Mouse (Mus musculus): Measurements from ENCODE around the gene Cd151.

The Cd151 gene

DNA sequence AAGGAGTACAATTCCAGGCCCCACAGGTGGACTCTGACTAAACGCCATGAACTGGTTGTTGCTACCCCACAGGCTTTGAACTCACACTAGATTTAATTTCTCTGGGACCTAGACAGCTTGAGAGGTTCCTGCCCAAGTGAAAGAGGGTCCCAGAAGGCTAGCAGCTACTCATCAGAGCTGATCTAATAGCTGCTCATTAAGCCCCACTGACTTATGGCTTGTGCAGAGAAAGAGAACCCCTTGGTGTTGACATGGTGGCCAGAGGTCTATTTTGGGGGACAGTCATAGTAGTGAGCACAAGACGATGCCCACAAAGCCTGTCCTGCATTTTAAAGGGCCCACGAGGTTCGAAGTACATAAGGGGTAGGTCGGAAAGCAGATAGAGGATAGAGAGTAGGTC lies 7.0 kb downstream of the Cd151 start:
- no peak for DNase-seq (ENCODE audit: low read depth)

GRCm38 (mm10) chr7:141475011-141475804 lies 8.0 kb downstream of the Cd151 start, which contains the start of the genes Polr2l and Tspan4:
Polr2l (minus strand) TSS chr7:141475132.
Tspan4 (plus strand) TSS chr7:141475240.
- DNase-seq (ENCODE audit: low read depth) = peak; percentile 87

DNA sequence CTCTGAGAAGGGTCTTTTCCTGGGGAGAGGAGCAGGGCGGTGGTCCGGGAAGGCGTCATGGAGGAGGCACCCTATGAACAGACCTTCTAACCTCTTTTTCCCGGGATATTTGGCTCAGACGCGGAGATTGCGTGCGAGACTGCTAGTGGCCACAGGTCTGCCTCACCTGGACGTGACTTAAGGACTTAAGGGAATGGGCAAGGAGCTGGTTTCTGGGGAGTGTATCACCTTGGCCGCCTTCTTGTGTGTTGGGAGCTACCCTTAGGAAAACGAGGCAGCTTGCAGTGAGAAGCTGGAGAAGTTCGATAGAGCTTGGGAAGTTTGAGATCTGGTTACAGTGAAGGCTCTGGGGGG lies 8.6 kb downstream of the Cd151 start:
- DNase-seq (ENCODE audit: low read depth) = no peak

DNA sequence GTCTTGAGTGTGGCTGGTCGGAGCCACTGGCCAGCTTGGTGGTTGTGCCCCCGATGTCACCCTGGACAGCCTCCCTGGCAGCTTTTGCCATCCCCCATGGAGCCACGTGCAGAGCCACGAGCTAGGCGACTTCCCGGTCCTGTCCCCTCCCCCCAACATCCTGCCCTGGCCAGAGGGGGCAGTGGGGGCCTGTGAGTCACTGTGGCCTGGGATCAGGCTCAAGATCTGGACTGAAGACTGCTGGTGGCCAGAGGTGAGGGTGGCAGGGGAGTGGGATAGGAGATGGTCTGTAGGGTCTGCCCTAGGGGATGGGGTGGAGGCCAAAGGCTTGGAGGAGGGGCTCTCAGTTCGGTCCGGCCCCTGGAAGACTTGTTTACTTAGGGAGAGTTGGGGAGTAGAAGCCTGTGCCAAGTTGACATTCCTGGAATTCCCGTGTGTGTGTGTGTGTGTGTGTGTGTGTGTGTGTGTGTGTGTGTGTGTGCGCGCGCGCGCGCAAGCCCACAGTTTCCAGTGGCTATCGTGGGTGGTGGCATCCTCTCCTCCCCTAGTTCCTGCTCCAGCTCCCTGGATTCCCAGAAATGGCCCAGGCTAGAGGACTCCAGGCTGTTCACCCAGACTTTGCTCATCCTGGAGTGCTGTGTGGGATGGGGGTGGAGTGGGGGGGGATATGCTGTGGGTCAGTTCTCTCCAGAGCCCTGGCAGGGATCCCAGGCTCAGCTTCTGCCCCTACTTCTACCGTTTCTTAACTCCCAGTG lies 9.2 kb downstream of the Cd151 start:
- DNase-seq (ENCODE audit: low read depth) = peak; percentile 95

DNA sequence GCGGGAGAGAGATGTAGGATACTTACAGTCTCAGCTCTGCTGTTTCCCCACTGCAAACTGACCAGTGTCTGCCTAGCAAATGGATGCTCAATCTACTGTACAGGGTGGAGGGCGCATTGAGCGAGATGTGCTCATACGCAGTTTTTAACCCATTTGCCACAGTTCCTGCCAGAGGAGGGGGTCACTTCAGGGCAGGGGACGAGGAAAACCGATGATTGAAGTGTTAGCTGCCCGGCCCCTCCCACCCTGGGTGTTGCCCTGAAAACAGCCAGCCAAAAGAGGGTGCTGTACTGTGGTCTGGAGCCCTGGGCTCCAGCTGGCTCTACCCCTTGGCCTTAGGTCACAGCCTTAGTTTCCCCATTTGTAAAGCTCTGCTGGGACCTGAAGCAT lies 9.8 kb downstream of the Cd151 start:
- peak; percentile 83 for DNase-seq (ENCODE audit: low read depth)

- DNase-seq (ENCODE audit: low read depth) = peak; percentile 93
Measured at GRCm38 (mm10) chr7:141477578-141478269, 10.5 kb downstream of the Cd151 start.

DNA sequence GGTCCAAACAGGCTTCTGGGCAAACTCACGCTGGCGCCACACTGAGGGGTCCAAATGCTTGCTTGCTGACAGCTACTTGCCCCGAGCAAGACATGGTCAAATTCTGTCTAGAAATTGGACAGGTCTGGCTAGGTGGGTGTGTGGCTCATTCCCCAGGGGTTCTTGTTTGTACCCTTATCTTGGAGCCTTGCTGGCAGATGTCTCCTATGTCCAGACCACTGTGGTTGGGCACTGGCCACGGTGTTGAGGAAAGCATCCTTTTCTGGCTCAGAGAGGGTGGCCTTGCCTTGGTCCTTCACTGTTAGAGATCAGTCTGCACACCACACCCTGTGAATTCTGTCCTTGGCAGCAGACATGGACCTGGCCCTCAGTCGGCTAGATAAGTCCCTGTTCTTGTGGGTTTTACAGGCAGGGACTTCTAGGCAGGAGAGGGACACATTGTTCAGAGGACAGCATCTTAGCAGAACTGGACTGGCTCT lies 11.1 kb downstream of the Cd151 start:
- DNase-seq (ENCODE audit: low read depth) = peak; percentile 83

GRCm38 (mm10) chr7:141480842-141481497 lies 13.8 kb downstream of the Cd151 start:
- DNase-seq (ENCODE audit: low read depth) = peak; percentile 87

GRCm38 (mm10) chr7:141481498-141482401 lies 14.6 kb downstream of the Cd151 start:
- DNase-seq (ENCODE audit: low read depth) = no peak

DNA sequence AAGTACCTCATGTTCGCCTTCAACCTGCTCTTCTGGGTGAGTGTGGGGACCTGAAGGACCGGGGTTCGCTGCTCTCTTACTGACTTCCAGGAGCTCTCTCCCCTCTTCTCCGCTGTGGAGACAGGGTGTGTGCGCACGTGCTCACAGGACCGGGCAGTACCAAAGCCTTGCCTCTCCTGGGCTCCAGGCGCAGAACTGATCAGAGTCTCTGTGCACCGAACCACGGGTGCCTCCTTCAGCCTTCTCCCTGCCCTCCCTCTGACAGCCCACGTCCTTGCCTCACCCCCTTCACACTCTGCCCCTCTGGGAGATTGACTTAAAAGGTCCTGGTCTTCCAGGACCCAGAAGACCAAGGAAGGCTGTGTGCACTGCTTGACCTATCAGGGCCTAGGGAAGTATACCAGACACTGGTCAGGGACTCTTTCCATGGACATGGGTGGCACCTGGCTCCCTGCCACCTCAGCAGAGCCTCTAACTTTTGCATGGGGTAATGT lies 15.4 kb downstream of the Cd151 start:
- no peak for DNase-seq (ENCODE audit: low read depth)

DNA sequence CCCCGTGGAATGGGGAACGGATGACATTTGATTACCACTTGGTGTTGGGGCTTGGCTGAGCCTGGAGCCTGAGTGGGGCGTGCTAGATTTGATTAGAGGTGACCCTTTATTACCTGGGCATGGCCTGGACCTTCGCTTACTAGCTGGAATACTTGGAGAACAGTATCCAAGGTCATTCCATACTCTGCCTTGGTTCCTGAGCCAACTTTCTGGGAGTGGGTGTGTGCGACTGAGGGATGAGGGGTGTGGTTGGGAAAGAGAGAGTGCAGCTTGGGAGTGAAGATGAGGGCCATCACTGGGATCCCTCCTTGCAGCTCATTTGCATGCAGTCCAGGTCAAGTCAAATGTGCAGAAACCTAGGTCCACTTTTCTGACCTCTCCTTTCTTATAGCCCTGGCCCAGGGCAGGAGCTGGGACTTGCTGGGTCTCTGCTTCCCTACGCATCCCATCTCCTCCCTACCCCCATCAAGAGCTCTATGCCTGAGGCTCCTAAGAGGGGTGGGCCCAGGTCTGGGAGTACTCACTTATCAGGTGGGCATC lies 16.0 kb downstream of the Cd151 start:
- no peak for DNase-seq (ENCODE audit: low read depth)

DNA sequence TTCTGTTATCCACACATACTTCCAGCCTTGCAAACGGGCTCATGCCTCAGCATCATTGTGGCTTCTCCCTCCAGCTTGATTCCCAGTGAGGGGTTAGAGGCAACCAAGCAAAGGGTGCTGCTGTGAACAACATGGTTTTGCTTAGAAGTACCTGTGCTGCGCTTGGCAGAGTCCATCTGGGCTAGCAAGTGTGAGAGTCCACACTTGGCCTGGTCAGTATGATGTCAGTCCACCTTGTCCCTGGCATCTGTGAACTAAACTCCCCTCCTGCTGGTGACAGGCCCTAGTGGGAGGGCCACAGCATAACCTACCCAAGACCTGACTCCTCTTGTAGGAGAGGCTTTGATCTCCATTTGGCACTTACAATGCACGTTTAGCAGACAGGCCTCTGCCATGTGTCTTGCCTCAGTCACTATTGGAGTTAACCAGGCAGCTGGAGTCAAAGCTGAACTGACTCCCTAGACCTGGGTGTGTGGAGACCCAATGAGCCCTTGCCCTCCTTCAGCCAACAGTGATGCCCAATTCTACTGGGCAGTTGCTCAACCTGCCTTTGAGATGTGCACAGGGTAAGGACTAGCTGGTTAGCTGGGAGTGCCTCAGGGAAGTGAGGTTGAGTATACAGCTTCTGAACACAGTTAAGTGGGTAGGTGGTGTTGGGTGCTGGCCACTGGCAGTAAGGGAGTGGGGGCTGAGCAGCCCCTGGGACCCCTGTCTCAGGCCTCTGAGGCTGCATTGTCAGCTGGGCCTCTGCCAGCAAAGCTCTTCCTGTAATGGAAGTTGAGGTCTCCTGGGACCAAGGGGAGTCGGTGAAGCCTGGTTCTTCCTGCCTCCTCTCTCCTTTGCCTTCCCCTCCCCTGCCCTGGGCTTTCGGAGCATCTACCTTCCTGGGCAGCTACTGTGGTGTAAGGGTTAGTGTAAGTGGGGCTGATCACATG lies 17.3 kb downstream of the Cd151 start:
- DNase-seq (ENCODE audit: low read depth) = no peak

GRCm38 (mm10) chr7:141485186-141485585 lies 18.0 kb downstream of the Cd151 start:
- no peak for DNase-seq (ENCODE audit: low read depth)

GRCm38 (mm10) chr7:141485606-141486005 lies 18.4 kb downstream of the Cd151 start:
- no peak for DNase-seq (ENCODE audit: low read depth)

DNA sequence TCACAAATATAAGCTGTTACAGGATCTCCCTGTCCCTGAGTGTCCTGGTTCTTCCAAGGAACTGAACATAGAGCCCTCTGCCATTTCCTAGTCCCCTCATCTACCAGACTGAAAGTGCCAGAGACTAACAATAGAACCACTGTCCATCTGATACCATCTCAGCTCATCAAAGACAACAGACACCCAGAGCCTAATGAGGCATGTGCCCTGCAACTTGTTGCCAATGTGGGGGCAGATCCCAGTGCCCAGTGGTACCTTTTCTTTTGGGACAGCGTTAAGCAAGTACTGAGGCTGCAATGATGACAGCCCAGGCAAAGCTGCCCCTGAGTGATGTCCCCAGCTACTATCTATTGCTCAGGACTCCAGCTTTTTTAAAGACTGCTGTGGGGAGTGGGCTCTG lies 19.0 kb downstream of the Cd151 start:
- DNase-seq (ENCODE audit: low read depth) = no peak

DNA sequence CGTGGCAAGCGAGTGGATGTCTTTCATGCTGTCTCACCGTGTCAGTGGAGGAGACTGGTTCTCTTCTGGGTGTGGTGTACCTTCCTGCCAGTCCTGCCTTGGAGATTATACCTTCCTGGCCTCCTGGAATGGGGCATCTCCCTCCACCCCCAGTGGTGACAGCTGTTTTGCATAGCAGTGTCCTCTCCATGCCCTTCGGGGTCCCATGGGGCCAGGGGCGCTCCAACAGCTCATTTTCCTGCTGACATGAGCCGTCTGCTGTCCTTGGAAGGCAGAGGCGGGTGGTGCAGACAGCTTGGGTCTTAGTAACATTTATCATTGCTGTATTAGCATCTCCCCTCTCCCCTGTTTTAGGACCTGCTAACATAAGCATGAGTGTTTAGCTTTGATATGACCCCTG lies 19.9 kb downstream of the Cd151 start:
- no peak for DNase-seq (ENCODE audit: low read depth)

DNA sequence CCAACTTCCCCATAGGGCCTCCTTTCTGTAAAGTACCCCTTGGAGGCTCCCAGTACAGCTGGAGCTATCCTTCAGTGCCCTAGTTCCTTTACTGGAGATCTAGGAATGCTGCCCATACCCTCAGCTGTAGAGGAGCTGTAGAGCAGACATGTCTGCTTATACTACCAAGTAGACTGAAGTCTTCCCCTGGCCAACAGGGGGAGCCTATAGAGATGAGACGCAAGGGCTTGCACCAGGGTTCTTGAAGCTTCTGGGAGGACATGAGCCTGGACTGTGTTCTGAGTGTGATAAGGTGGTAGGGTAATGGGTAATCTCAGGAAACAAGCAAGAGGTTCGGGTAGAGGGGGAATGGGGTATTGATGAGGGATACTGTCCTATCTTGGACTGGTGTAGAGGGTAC lies 24.0 kb downstream of the Cd151 start:
- peak; percentile 64 for DNase-seq (ENCODE audit: low read depth)

DNA sequence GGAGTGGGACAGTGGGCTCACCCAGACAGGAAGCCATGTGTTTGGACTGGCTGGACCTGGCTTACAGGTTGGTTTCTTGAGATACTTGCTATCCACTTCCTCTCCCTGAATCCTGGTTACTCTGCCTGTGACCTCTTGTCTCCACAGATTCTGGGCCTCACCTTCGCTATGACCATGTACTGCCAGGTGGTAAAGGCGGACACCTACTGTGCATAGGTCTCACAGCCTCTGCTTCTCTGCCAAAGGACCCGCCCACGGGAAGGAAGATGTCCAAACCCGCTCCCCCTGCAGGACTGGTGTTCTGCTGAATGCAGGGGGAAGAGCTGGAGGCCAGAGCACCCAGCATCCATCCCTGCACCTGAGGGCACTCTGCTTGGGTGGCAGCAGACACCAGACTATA lies 25.5 kb downstream of the Cd151 start:
- DNase-seq (ENCODE audit: low read depth) = no peak

DNA sequence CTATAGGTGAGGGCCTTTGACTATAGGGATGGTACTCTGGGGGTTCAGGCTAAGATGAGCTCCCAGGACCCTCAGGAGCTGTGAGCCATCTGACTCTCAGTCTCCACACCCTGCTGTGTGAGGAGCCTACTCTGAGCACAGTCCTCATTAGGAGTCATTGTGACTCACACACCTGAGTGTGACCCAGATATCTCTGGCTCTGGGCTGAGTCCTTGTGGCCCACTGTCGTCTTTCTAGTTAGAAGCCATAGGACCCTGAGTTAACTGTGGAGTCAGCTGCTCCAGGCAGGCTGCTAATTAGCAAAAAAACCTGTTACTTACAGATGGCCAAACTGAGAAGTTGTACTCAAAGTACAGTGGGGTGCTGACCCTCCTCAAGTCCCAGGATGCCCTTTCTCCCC lies 26.5 kb downstream of the Cd151 start:
- no peak for DNase-seq (ENCODE audit: low read depth)

- DNase-seq (ENCODE audit: low read depth) = no peak
Measured at GRCm38 (mm10) chr7:141495379-141495778, 28.2 kb downstream of the Cd151 start.
